Mouse (Mus musculus) liver (tissue): ENCODE measurements at regions not wholly inside any gene's neighbourhood (a gene's known extent, or its start where the extent isn't known, plus 50 kb on each side); places are given as distances from the start of the nearest gene placed in this dataset.

Source experiments
- DNase-seq: peaks from one replicate; pipeline ENCODE4 v3.0.0-alpha.2; 2020; ENCODE audit warnings: mixed read lengths

DNA sequence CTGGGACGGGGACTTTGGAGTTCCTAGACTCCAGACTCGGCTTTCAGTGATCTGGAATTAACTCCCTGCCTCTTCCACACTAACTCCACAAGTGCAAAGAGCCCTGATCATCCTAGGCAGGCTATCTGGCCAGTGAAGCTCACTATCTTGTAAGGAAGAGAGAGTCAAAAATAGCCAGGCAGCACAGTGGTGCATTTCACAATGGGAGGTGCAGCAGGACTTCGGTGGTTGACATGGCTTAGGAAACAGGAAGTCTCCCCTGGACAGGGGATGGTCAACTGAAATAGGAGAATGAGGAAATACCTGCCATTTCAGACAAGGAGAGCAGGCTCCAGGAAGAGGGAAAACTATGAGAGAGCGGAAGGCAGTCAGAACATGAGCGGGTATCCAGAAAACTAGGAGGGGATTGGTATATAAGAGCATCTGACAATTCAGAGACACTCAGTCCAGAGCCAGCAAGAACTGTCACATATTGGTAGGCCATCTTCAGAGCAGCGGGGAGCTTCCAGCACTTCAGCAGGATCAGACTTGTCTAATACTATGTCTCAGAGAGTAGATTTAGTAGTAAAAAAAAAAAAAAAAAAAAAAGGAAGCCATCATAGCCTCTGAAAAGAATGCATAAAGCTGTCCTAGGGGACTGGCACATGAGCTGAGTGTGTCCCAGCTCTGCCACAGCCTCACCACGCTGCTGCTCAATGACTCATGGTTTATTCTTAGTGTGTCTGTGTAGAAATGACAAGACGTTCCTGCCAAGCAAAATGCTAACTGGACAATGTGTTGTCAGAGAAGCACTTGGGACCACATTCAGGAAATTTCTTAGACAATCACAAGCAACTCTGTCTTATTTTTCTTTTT lies 184.5 kb upstream of the Cpeb2 start:
- no peak for DNase-seq

DNA sequence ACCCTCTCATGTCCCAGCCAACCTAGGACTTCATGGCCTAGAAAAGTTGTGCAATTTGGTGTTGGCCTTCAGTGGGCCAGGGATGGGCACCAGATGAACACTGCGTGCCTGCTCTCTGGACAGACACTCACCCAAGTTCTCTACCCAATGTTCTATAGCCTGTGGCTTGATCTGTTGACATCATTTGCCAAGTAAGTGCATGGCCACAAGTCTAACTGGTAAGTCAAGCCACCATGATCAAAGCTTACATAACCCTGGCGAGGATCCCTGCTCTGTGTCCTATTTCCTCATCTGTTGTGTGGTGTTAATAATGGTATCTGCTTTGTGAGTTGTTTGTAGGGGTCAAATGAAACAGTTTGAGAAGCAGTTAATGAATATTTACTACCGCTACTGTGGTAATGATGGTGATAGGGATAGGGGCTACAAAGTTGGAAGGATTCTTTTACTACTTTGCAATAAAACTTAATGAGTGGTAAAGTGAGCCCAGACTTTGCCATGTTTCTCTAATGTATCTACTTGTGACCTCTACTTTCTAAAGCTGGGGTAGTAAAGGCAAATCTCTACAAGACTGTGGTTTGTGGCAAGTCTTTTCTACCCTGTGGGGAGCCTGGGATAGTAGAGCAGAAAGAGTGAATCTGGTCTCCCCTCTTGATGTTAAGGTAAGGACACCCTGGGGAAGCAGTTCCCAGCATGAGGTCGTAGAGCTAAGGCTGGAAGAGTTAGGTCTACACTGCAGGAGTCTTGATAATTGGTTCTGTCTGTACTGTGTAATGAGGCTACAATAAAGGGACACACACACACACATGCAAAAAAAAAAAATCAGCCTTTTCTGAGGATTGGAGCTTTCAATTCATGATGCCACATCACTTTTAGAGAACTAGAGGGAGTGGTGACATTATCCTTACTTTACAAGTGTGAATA lies 183.3 kb upstream of the Cpeb2 start:
- DNase-seq = no peak

DNA sequence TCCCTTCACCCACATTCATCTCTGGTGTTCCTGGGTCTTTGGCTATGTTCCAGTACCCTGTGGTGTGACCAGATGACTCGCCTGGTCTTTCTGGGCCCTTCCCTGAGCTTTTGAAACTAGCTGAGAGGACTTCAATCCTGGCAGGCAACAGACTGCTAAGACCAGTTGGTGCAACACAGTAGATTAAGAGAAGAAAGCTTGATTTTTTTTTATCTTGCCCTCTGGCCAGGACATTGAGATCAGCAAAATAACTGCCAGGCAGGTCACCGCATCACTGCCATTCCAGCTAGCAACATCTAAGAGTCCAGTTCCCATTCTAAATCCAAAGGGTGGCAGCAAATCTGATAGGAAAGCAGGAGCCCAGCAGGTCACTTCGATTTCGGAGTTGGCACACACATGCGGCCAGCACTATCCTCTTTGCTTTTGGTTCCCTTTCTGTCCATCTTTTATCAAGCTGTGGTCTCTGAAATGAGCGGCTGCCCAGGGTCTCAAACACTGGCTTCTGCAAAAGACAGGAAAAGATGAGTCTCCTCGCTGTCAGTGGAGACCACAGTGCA lies 181.9 kb upstream of the Cpeb2 start:
- no peak for DNase-seq

DNA sequence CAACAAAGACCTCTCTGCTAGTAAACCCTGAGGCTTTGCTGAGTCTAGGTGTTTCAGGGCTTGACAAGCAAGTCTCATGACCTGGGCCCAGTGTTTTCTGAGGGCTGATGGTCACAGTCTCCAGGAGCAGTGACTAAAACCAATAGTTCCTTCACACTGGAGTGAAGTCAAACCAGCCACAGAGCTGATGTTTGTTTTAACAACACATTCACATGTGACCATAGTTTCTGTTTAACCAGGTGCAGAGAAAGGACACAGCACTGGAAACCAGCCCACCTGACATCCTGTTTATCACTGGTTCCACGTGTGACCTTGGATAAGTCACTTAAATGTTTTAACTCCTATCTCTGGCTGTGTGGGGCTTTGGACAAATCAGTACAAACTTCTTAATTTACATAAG lies 180.3 kb upstream of the Cpeb2 start:
- no peak for DNase-seq

DNA sequence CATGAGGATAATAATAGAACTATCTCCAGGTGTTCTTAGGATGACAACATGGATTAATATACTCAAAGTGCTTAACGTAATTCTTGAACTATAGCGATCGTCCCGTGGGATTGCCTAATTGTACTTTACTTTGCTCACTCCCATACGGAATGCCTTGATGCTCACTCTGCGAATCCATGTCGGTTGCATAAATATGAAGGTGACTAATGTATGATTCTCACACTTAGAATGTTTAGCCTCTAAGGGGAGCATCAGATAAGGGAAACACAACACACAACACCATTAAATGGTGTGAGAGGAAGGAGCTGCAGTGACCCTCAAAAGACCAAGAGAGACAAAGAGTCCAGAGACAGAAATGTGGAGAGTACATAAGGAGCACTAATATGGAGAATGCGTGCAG lies 178.4 kb upstream of the Cpeb2 start:
- no peak for DNase-seq

DNA sequence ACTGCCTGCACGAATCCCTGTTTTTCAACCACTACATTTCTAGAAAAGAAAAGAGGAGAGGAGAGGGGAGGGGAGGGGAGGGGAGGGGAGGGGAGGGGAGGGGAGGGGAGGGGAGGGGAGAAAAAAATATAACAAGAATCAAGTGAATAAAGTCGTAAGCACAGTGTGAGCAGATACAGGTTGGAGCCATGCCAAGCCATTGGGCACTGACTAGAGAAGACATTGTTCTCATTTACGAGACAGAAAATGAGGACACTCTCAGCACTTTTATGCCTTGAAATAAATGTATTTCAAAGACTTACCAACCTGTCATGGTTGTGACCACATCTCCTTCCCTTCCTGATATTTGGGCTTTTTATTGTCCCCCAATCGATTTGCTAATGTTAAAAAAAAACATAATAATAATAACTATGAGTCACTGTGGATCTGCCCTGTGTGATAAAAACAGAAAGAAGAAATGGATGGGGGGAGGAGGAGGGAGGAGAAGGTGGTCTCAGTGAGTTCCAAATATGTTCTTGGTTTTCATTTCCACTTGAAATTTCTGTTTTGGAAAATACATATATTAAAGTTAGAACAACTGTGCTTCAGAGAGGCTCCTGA lies 177.8 kb upstream of the Cpeb2 start:
- no peak for DNase-seq

DNA sequence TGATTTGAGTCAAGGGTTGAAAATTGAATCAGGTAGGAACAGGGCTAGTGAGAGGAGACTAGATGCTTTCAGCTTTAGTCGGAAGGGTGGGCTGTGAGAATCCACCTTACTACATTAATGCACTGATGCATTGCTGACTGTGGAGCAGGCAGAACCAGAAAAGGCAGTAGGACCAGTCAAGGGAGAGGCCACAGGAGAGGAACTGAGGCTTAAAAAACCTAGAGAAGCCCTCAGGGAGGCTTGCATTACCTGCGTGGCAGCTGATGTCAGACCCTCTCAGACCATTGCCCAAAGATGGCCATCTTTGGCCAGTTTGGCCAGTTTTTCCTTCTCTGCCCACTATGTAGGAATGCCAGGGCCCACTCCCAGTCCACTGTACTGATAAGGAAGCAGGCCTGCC lies 176.5 kb upstream of the Cpeb2 start:
- DNase-seq = no peak

DNA sequence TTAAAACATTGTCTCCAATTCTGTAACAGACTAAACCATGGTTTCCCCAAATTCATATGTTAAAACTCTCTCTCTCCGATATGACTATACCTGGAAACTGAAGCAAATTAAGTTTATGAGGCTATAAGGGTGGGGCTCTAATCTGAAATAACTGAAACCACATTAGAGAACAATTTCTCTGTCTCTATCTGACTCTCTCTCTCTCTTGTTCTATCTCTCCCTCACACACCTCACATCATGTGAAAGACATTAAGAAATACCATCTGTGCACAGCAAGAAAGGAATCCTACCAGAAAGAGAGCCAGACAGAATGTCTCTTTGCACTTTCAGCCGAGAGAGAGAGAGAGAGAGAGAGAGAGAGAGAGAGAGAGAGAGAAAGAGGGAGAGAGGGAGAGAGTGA lies 171.7 kb upstream of the Cpeb2 start:
- DNase-seq = no peak

DNA sequence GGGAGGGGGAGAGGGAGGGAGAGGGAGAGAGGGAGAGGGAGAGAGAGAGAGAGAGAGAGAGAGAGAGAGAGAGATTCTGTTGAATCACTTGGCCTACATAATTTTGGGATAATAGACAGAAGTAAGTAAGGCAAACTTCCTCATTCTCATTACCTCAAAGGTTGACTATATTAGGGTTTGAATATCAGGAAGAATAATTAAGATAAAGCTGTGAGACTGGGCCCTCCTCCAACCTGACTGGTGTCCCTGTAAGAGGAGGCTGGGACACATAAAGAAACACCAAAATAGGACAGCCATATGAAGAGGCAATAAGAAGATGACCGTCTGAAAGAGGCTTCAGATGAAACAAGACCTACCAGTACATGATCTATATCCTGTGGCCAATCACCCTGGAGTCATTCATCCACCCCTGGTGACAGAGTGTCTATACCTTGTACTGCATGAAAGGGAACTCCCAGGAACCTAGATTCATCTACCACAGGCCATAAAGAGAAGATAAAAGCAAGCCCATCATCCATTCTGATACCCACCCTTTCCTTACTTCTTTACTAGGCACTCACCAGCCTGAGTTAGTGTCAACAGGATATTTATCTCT lies 171.1 kb upstream of the Cpeb2 start:
- no peak for DNase-seq

DNA sequence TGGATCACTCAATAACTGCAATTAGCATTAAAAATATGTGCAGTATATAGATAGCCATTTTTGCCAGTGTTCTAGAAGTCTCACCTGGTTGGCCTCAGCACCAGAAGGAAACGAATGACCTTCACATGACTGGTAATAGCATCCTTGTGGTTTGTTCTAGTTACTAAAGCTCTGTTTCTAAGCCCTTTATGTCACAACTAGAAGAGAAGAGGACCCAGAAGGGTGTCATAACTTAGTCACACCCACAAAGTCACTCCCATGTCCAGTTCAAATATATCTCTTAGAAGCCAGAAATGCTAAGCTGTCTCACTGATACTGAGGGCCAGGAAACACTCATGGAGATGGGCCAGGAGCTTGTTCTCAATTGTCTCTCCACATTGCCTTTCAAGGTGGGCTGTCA lies 170.5 kb upstream of the Cpeb2 start:
- DNase-seq = no peak

DNA sequence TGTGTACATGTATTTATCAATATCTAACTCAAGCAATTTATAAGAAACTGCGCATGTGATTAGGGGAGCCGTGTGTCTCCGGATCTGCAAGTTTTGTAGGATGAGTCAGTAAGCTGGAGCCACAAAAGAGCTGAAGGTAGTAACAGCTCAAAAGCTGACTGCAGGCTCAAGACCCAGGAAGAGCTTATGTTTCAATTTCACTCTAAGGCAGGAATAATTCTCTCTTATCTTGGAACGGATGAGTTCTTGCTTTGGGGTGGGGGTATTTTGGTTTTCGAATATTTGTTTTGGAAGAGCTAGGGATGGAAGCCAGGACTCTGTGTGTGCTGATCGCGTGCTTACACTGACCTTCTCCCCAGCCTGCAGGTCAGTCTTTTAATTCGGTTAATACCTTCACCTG lies 169.6 kb upstream of the Cpeb2 start:
- DNase-seq = no peak

DNA sequence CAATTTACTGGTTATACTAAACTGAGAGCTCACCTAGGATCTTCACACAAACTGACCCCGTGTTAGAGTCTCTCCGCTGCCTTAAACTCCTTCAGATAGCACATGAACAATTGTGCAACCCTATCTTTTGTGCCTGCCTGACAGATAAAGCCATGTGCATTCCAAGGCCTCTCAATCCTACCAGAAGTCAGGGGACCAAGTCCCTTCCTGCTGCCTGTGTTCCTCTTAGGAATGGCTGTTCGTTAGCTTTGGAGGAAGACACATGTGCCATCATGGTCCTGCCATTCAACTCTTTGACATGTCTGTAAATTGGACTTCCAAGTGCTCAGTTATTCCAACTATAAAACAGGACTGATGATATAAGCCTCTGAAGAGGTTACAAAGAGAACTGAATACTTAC lies 161.4 kb upstream of the Cpeb2 start:
- no peak for DNase-seq

DNA sequence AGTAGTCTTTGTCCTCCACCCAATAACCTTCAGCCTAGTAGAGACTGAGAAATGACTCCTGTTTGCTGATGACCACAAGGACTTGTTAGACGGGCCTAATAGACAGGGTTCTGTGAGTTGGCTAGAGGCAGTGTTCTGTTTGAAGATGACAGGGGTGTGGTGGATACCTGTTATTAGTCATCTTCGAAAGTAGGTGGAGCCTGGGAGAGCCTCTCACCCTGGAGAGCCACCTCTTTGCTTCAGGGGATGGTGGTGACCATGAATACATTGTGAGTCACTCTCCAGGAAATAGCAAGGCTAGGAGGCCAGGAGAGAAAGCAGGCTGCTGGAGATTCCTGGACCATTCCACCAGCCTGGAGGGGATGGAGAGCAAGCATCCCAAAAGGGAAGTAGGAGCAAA lies 160.6 kb upstream of the Cpeb2 start:
- no peak for DNase-seq

DNA sequence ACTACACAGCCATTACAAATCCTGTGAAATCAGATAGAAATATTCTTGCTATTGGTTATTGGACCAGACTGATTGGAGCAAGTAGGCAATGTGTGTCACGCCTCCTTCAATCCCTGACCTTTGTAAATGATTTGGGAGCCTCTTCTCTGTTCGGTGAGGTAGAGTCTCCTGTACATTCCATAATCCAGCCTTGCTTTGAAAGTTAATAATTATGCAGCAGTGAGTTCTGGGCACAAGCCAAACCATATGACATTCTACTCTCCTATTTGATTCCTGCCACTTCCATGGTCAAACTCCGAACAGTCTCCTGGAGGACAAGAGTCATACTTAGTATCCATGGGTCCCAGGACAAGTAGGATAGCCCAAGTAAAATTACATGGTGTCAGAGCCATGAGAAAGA lies 158.4 kb upstream of the Cpeb2 start:
- no peak for DNase-seq

DNA sequence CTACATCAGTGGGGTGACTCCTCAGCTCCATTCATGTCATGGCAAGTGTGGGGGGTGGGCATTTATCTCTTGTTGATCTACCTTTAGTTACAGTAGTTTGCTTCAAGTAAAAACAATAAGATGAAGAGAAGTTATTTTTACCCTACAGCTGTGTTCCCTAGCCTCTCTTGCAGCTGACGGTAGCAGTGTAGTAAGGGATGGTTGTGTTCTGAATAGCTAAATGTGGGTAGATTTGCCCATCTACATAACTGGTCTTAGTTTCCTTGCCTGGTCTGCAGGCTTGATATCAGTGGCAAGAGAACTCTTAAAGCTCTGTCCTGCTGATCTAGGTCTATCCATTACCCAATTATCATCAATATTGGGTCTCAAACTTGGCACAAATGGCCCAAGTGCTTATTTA lies 152.7 kb upstream of the Cpeb2 start:
- no peak for DNase-seq

DNA sequence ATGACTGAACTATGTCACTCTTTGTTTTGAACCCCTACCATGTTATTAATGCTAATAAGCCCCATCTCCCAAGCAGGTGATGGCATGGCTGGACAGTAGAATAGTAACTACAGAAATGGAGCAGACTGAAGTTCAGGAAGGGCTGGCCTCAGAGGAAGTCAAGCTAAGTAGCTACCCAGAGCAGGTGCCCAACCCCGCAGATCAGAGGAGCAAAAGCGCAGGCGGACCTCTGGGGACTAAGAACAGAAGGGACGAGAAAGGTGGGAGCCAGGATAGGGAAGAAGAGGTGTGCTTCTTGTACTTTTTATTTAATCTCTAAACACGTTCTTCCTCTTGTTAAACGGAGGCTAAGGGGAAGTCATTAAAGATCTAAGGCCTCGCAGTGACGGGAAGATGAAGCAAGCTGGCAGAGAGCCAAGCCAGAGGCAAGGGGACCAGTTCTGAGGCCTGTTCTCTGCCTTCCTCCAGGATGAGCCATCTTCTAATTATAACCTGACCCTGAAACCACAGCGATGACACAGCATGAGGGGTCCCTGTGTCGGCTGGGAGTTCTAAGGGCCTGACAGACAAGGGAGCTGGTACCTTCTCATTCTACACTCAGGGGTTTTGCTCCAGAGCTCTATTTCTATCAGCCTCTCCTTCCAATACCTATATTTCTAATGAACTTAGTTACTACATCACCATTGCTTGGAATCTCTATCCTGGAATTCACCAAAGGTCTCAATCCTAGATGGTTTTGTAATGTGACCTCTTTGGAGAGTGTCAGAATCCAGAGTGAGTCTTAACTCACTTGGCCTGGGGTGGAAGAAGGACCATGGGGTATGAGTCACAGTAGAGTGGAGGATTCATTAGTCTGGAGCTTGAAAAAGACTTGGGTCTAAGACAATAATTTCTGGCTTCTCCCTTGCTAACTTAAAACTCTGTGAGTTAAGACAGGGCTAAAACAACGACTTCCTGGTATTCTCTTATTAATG lies 151.1 kb upstream of the Cpeb2 start:
- DNase-seq = peak; percentile 51

DNA sequence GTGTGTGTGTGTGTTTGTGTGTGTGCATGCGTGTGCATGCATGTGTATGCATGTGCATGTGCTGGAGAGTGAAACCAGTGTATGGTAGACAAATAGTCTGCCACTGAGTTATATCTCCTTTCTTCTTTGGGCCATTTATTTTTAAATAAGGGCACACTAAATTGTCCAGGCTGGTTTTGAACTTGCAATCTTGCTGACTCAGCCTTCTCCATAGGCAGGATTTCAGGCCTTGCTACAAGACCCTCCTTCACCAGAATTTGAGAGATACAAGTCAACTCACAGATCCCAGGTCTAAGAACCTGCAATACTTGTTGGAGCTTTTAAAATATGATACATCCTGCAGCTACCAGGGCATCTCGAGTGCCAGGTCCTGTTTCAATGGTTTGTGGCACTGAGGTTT lies 145.9 kb upstream of the Cpeb2 start:
- no peak for DNase-seq

DNA sequence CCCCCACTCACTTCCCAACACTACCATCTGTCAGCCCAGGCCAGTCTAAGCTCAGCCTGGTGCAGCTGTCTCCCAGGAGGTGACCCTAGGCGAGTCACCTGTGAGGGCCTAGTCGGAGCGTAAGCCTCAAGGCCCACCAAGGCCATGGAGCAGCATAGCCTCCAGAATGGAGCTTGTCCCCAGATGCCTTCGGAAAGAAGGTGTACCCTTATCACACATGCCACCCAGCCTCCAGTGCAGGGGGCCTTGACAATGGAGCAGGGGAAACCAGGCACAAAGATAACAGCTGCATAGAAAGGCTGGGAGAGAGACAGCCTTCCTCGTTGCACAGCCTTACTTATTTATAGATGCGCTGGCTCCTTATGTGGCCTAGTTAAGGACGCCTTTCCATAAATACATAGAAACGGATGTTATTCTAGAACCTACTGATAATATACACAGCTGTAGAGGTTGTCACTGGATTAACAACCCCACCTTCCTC lies 145.0 kb upstream of the Cpeb2 start:
- no peak for DNase-seq

DNA sequence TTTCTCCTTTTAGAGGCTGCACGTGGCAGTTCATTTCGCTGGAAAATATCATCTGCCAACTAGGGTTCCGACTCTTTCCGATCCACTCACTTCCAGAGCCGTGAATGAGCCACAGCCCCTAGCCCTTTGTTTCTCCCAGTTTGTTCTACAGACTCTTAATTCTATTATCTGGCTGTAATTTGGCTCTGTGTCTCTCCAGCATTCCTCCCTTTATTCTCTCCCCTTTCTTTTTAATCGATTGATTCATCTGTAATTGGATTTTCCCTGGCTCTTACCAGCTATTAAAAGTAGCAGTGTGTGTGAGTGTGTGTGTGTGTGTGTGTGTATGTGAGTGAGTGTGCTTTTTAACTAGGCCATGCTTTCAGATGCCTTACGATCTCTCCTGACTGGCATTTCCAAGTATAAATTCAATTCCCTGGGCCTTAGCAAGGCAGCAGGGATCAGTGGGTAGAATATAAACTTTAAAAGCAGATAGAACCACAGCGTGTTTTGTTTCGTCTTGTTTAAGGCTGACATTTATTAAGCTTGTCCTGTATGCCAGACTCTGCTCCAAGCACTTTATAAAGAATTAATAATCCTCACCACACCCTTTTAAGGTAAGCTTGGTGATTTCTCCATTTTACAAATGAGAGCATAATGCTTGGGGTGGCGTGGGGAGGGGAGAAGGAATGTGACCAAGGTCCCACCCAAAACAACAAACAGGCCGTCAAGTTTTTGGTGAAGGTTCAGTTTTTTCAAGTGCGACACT lies 144.1 kb upstream of the Cpeb2 start:
- DNase-seq = no peak

DNA sequence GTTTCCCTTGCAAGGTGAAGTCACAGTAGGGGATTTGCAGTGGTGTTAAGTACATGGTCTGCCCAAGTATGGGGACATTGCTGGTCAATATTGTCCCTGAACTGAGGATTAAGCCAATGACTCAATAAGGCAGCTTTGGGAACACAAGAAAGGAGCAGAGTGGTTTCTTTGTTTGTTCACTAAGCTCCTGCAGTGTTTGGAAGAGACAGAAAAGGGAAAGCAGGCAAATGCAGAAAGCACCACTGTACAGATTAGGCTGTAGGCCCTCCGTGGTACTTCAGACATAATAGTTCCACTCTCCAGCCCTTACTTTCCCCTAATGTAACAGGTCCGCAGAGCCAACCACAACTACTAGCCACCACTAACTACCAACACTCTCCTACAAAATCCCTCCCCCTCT lies 143.5 kb upstream of the Cpeb2 start:
- DNase-seq = no peak

DNA sequence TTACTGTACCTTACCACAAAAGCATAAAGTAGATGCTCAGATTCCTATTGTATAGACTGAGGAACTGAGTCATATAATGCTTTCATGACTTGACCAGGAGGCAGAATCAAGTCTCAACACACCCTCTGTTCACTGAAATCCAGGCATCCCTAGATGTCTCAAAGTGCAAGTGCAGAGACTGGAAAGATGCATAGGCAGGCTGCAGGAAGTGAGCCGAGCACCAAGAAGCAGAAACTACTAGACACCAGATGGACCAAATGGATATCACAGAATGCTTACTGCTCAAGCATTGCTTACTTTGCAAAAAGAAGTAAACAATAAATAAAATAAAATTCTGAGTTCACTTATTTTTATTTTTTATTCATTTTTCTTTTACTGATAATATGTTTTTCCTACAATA lies 143.0 kb upstream of the Cpeb2 start:
- no peak for DNase-seq
